Mouse (Mus musculus) kidney, embryonic 15.5 days (tissue): ENCODE results near the gene Sft2d1. TPM values are rescaled to one million over a fixed set of nuclear protein-coding genes. Genes with fewer than 3 reads are reported as not detected.
A peak's percentile ranks its signal among the peaks of the same experiment; 100 is the strongest.
"Not testable (repeated sequence)": the region's sequence is repeated elsewhere in the genome, so short reads cannot be mapped to it uniquely, and the experiment has no call there.

ENCODE experiments used
- ATAC-seq: fragments of 200-750 bp; cut with Nextera tagmentation; replicated peaks from 2 replicates; pipeline ENCODE4 v1.8.0; 2017; ENCODE audit warnings: moderate TSS enrichment; ENCODE audit not compliant: low FRiP score
- H3K27ac ChIP-seq: fragments of 300-500 bp; sonication (generic); 2 replicates; pipeline ENCODE4 v1.5.1; 2015; ENCODE audit warnings: mild to moderate bottlenecking, inconsistent platforms
- H3K27me3 ChIP-seq: fragments of 300-500 bp; sonication (generic); 2 replicates; pipeline ENCODE4 v1.6.1; 2015; ENCODE audit warnings: inconsistent platforms
- H3K36me3 ChIP-seq: fragments of 300-500 bp; sonication (generic); 2 replicates; pipeline ENCODE4 v1.6.1; 2015; ENCODE audit warnings: inconsistent platforms
- H3K4me1 ChIP-seq: fragments of 300-500 bp; sonication (generic); 2 replicates; pipeline ENCODE4 v1.6.1; 2015; ENCODE audit warnings: inconsistent platforms
- H3K4me2 ChIP-seq: fragments of 300-500 bp; sonication (generic); 2 replicates; pipeline ENCODE4 v1.6.1; 2015; ENCODE audit warnings: moderate library complexity, mild to moderate bottlenecking, inconsistent platforms
- H3K4me3 ChIP-seq: fragments of 300-500 bp; sonication (generic); replicated peaks from 2 replicates; pipeline ENCODE4 v1.5.1; 2015; ENCODE audit warnings: mild to moderate bottlenecking, inconsistent platforms
- H3K9ac ChIP-seq: fragments of 300-500 bp; sonication (generic); 2 replicates; pipeline ENCODE4 v1.6.1; 2015; ENCODE audit warnings: mild to moderate bottlenecking, inconsistent platforms
- H3K9me3 ChIP-seq: fragments of 300-500 bp; sonication (generic); replicated peaks from 2 replicates; pipeline ENCODE4 v1.6.1; 2016; ENCODE audit warnings: inconsistent platforms
- WGBS: fragments of 180-500 bp; shearing (Covaris S2); methylation state at CpG from one replicate; pipeline ENCODE4 v1.1.7; 2015; ENCODE audit warnings: mixed read lengths; 5-methylcytosine and 5-hydroxymethylcytosine counted together
- polyA plus RNA-seq: library from polyadenylated mRNA; unstranded; fragments of >200 nt; fragmentation: Nextera tagmentation; extraction: Ambion mirVana; gene quantifications from 2 replicates; pipeline ENCODE4 v1.2.1, GENCODE M21; 2015

Gene Sft2d1
- polyA plus RNA-seq, 1 experiment from 2014 or later: 77.8 TPM

DNA sequence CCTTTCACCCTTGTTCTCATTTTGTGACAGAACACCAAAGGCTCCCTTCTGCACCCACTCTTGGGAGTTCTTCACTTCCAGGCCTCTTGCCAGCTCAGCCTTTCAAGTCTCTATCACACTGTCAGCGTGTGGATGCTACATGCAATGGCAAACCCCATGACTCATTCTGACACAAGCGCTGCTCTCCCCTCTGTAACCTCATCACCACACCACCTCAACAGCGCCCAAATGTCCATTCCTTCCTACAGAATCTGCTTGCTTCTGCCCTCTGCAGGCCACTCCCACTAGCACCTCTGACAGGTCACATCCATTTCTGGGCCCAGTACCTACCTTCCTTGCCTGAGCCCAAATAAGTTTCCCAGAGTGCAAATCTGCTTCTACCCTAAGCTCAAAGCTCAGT, 5.1 kb upstream of the Sft2d1 start:
- no peaks in the 10 kb centered on the region for H3K36me3 ChIP-seq
- no peaks in the 10 kb centered on the region for H3K9me3 ChIP-seq
- no peak overlapping the region for H3K9ac ChIP-seq
- no peaks in the 10 kb centered on the region; the same call in 1 of the 2 replicates for H3K4me1 ChIP-seq
- ATAC-seq: no peak
- H3K4me2 ChIP-seq: no peak overlapping the region
- no peaks in the 10 kb centered on the region for H3K27me3 ChIP-seq
- 0 out of 2 replicates have a peak overlapping the region, but pooled peaks have one; percentile 32 for H3K27ac ChIP-seq
- WGBS: 32% methylated on average over 3 of the region's 3 CpGs
- H3K4me3 ChIP-seq: no peak overlapping the region

DNA sequence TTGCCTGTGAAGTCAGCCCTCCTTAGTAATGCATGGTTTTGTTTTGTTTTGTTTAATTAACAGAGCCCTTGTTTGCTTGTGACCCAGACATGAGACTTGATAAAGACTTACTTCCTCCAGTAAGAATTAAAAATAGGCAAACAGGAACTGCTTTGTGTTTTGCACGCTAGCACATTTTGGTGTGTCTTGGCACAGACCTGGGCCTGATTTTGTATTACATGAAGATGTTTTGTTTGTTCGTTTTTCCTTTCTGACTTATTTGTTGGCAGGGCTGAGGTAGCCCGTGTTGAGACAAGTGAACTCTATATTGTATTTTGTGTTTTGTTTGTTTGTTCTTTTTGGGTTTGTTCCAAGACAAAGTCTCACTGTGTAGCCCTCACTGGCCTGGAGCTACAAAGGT, 849 bp downstream of the Sft2d1 start:
- ATAC-seq: no peak
- peak overlapping the region; percentile 86 for H3K4me3 ChIP-seq
- 42% methylated on average over 3 of the region's 3 CpGs for WGBS
- H3K9ac ChIP-seq: peak overlapping the region; percentile 84
- peaks cover 21% of the 10 kb centered on the region for H3K4me1 ChIP-seq
- no peaks in the 10 kb centered on the region for H3K36me3 ChIP-seq
- H3K27ac ChIP-seq: no peak overlapping the region
- H3K27me3 ChIP-seq: no peaks in the 10 kb centered on the region
- peak overlapping the region; percentile 67 for H3K4me2 ChIP-seq
- no peaks in the 10 kb centered on the region for H3K9me3 ChIP-seq

DNA sequence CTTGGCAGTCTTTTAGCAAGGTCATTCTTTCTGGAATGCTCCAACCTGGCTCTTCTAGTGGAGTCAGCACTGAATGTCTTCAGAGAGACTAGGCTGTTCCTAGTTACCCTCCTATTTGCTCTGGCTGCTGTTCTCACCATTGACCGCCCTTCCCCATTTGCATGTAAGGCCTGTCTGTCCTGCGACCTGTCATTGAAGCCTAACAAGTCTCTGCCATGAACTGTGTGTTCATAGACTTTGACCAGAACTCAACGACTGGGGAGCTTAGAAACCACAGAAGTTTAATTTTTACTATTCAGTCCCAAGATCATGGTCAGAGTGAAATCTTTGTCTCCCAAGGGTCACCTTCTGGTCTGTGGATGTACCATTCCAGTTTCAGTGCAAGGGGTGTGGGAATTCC, 3.1 kb downstream of the Sft2d1 start:
- no peak overlapping the region for H3K4me3 ChIP-seq
- no peak overlapping the region for H3K9ac ChIP-seq
- peaks cover 21% of the 10 kb centered on the region for H3K4me1 ChIP-seq
- H3K27me3 ChIP-seq: no peaks in the 10 kb centered on the region
- no peaks in the 10 kb centered on the region for H3K9me3 ChIP-seq
- no peak overlapping the region for H3K4me2 ChIP-seq
- 0 out of 2 replicates have a peak, but pooled peaks cover 3% of the 10 kb centered on the region for H3K36me3 ChIP-seq
- no peak for ATAC-seq
- H3K27ac ChIP-seq: no peak overlapping the region
- 90% methylated on average over 3 of the region's 3 CpGs for WGBS

DNA sequence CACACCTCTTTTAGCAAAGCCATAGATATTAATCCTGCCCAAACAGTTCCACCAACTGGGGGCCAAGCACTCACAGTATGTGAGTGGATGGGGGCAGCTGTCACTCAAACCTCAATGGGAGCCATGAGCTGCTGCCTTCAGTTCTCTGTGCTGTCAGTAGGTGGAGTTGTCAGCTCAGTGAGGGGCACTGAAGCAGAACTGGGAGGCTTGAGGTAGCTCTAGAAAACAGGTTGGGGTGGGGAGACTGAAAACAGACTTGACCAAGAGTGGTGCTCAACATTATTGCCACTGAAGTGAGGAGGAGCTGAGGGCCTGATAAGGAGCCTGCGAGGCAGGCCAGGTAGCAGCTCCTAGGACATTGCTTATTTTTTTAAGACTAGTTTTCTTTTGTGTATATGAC, 5.3 kb downstream of the Sft2d1 start:
- Histone ChIP-seq H3K9ac (no peak overlapping the region), H3K9me3 (no peaks in the 10 kb centered on the region), H3K27ac (no peak overlapping the region), H3K36me3 (0 out of 2 replicates have a peak, but pooled peaks cover 3% of the 10 kb centered on the region), H3K27me3 (no peaks in the 10 kb centered on the region), H3K4me3 (no peak overlapping the region), H3K4me1 (peaks cover 21% of the 10 kb centered on the region), H3K4me2 (no peak overlapping the region)
- ATAC-seq: no peak
- 100% methylated on average over 1 of the region's 1 CpGs for WGBS

DNA sequence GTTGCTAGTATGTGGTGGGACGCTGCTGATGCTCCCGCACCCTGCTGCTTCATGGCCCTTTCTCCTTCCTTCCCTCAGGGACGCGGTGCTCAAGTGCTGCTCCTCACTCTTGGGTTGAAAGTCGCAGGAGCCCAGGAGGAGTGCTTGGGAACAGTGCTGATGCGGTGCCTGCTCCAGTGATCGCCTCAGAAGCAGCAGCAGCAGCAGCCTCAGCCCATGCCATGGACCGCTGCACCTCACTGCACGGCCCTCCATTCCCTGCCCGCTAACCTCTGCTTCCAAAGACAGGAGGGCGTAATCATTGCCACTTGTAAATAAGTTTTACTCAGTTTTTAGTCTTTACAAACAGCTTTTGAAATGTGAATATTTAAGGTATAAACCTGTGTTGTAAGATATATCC, 16.0 kb downstream of the Sft2d1 start:
- peak; percentile 86 for ATAC-seq
- 81% methylated on average over 11 of the region's 11 CpGs for WGBS
- H3K27ac ChIP-seq, H3K9me3 ChIP-seq, H3K4me1 ChIP-seq, H3K4me3 ChIP-seq, H3K4me2 ChIP-seq, H3K9ac ChIP-seq, H3K27me3 ChIP-seq: not testable (repeated sequence)
- H3K36me3 ChIP-seq: peaks cover 23% of the 10 kb centered on the region

DNA sequence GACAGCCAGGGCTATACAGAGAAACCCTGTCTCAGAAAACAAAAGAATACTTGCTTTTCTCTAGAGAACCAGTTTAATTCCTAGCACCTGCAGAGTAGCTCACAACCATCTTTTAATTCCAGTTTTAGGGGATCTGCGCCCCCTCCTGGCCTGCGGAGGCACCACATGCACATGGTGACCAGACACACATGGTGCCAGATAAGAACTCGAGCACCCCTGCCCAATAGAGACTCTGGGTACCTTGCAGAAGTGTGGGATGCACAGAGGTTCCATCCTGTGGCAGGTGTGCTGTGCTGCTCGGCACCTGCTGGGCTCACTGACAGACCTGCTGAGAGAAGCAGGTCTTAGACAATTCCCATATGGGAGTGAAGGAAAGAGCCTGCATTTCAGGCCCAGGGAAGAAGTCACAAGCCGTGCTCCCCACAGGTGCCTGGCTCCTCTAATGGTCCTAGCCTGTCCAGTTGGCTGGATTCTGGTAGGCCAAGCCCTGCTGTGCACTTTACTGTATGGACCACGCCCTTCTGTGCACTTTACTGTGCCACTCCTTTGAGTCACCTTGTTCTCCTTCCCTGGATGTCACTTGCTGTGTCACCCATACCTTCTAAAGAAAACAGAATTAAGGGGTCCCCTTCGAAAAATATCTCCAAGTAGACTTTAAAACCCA, 17.7 kb downstream of the Sft2d1 start:
- H3K4me2 ChIP-seq: no peak overlapping the region
- H3K9me3 ChIP-seq: no peaks in the 10 kb centered on the region
- 71% methylated on average over 7 of the region's 7 CpGs for WGBS
- no peak overlapping the region for H3K4me3 ChIP-seq
- no peak overlapping the region for H3K9ac ChIP-seq
- H3K4me1 ChIP-seq: no peaks in the 10 kb centered on the region
- H3K27me3 ChIP-seq: no peaks in the 10 kb centered on the region
- ATAC-seq: no peak
- no peak overlapping the region for H3K27ac ChIP-seq
- H3K36me3 ChIP-seq: peaks cover 19% of the 10 kb centered on the region

DNA sequence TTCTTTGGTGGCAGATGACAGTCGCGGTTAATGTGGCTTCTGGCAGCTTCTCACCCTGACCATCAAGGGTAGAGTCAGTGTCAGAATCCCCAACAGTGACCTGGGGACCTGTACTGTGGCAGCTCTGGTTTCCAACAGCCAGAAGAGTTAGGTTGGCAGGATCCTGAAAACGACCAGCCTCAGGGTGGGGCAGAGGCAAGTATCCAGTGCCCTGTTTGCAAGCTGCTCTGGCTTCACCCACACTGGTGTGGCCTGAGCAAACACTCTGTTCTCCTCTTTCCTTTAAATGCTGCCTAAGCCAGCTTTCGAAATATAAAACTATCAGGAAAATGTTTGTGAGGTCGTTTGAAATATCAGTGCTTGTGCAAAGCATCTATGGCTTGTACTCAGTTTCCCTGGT, 19.7 kb downstream of the Sft2d1 start:
- ATAC-seq: no peak
- Histone ChIP-seq H3K4me1 (no peaks in the 10 kb centered on the region), H3K27me3 (no peaks in the 10 kb centered on the region), H3K9ac (no peak overlapping the region), H3K27ac (no peak overlapping the region), H3K9me3 (no peaks in the 10 kb centered on the region), H3K4me2 (no peak overlapping the region), H3K4me3 (no peak overlapping the region), H3K36me3 (peaks cover 15% of the 10 kb centered on the region)
- WGBS: 76% methylated on average over 5 of the region's 5 CpGs

DNA sequence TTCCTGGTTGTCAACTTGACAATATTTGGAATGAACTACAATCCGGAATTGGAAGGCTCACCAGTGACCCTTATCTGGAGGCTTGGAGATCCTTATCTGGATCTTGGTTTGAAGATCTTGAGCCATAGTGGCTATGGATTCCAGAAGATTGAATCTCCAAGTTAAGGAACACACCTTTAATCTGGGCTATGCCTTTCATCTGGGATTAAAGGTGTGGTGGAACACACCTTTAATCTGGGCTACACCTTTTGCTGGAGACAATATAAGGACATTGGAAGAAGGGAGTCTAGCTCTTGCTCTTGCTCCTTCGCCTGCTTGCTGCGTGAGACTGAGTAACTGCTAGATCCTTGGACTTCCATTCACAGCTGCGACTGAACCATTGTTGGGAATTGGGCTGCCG, 26.3 kb downstream of the Sft2d1 start, which contains the start of gene Prr18:
Gene Prr18, plus strand, starts transcription at position 301 of the 400 bp plus-strand sequence.
- ATAC-seq, H3K4me2 ChIP-seq, H3K4me3 ChIP-seq, H3K9ac ChIP-seq, H3K27ac ChIP-seq, H3K36me3 ChIP-seq, H3K9me3 ChIP-seq: not testable (repeated sequence)
- Histone ChIP-seq H3K27me3 (peaks cover 40% of the 10 kb centered on the region), H3K4me1 (peaks cover 22% of the 10 kb centered on the region)
- 93% methylated on average over 1 of the region's 5 CpGs for WGBS

DNA sequence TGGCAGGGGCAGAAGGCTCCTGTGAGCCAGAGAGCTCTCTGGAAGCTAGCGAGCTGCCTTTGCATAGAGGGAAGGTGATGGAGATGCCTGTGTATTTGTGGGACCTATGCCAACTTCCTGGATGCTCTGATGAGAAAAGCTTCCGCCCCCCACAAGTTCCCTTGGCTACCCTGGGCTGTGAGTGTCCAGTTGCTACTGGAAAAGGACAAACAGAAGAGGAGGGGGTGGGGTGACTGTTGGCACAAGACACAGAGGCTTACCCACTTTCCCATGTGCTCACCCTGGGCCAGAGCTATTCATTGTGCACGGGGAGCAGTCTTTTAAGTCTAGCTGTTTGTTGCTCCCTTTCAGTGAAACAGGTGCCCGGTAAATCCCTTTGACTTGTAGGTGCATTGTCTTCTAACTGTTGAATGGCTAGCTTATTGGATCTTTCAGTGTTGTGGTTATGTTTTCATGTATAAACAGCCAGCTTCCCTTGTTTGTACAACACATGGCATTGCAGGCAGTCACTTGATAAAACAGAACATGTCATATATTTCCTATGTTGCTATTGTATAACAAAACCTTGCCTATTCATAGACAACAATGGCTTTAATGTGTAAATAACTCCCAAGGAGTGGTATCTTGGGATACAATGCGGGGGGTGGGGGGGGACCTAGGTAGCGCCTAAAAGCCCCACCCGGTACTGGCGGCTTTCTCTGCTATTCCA, 28.9 kb downstream of the Sft2d1 start:
- ATAC-seq: no peak
- 28% methylated on average over 8 of the region's 8 CpGs for WGBS
- Histone ChIP-seq H3K27me3 (peaks cover 50% of the 10 kb centered on the region), H3K36me3 (no peaks in the 10 kb centered on the region; the same call in 1 of the 2 replicates), H3K27ac (no peak overlapping the region), H3K4me3 (peak overlapping the region; percentile 53), H3K9me3 (no peaks in the 10 kb centered on the region), H3K4me1 (peaks cover 26% of the 10 kb centered on the region), H3K9ac (no peak overlapping the region), H3K4me2 (peak overlapping the region; percentile 98)

DNA sequence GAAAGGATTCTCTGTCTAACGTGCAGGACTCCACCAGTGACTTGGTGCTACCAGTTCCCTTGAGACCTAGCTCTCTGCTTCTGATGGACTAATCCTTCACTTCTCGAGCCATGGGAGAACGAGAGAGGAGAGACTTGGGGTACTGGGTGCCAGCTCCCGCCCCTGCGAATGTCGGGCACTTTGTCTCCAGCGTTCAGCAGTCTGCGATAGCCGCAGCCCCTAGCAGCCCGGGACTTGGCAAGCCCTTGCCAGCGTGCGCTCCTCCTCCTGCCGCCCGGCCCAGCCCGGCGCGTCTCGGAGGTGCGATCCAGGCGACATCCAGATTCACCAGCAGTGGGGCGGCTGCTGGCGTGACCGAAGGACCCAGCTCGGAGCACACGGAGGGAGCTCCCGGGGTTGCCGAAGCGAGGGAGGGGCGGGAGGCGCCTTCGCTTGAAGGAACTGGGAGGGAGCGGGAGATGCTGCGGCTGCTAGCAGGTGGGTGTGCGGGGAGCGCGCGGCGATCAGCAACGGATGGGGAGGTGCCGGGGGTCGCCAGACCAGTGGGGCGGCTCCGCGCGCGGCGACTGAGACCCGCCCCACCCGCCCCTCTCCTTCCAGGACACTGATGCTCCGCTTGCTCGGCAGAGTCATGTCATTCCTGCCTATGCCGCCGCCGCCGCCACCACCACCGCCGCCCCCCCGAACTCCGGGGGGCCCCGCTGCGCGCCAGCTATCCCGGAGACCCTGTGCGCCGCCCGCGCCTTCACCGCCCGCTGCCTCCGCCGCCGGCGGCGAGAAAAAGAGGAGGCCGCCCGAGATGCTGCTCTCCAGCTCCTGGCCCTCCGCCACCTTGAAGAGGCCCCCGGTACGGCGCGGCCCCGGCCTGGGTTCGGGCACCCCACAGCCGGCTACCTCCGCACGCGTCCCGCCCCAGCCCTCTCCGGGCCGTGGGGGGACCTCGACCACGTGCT, 29.8 kb downstream of the Sft2d1 start:
- H3K27me3 ChIP-seq: peaks cover 50% of the 10 kb centered on the region
- H3K4me1 ChIP-seq: peaks cover 26% of the 10 kb centered on the region
- peak; percentile 70 for ATAC-seq
- peak overlapping the region; percentile 98 for H3K4me2 ChIP-seq
- H3K4me3 ChIP-seq: peak overlapping the region; percentile 53
- H3K36me3 ChIP-seq: no peaks in the 10 kb centered on the region; the same call in 1 of the 2 replicates
- under 1% methylated on average over 64 of the region's 92 CpGs for WGBS
- peak overlapping the region; percentile 39 for H3K9ac ChIP-seq
- H3K27ac ChIP-seq: no peak overlapping the region
- no peaks in the 10 kb centered on the region for H3K9me3 ChIP-seq

DNA sequence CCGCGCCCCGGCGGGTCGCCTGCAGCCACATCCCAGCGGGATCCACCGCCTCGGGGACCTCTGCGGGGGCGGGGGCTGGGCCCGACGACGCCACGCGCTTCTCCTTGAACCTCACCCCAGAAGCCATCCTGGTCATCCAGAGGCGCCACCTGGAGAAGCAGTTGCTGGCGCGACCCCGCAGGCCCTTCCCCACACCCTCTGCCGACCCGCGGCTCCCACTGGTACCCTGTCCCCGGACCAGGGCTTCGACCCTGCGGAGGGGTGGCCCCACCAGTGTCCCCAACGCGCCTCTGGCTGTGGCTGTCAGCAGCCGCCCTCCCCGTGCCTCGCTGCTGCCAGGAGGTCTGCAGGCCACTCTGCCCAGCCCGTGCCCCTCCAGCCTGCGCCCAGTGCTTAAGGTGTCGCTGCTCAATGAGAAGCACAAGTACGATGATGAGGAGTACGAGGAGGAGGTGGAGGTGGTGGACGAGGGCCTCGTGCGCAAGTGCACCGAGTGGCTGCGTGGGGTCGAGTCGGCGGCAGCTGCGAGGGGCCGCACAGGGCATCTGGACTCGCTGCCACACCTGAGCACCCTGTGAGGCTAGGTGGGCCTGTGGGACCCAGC, 30.6 kb downstream of the Sft2d1 start:
- Histone ChIP-seq H3K9me3 (no peaks in the 10 kb centered on the region), H3K36me3 (no peaks in the 10 kb centered on the region; the same call in 1 of the 2 replicates), H3K9ac (peak overlapping the region; percentile 39), H3K27me3 (peaks cover 50% of the 10 kb centered on the region), H3K4me3 (peak overlapping the region; percentile 53), H3K4me1 (peaks cover 26% of the 10 kb centered on the region), H3K27ac (no peak overlapping the region), H3K4me2 (peak overlapping the region; percentile 98)
- ATAC-seq: peak; percentile 30
- 10% methylated on average over 46 of the region's 46 CpGs for WGBS
